Mouse (Mus musculus) embryonic facial prominence, embryonic 12.5 days (tissue): Measurements from ENCODE around the gene ccdc198. TPM values are rescaled to one million over a fixed set of nuclear protein-coding genes. Genes with fewer than 3 reads are reported as not detected.
A peak's percentile ranks its signal among the peaks of the same experiment; 100 is the strongest.
"Not testable (repeated sequence)": the region's sequence is repeated elsewhere in the genome, so short reads cannot be mapped to it uniquely, and the experiment has no call there.

Experiments
- ATAC-seq: fragments of 200-750 bp; cut with Nextera tagmentation; 2 replicates; pipeline ENCODE4 v1.8.0; 2017; ENCODE audit not compliant: insufficient number of reproducible peaks, insufficient read depth, low FRiP score, low TSS enrichment
- H3K27ac ChIP-seq: fragments of 300-500 bp; sonication (generic); 2 replicates; pipeline ENCODE4 v1.5.1; 2016; ENCODE audit warnings: mild to moderate bottlenecking
- H3K27me3 ChIP-seq: fragments of 300-500 bp; sonication (generic); 2 replicates; pipeline ENCODE4 v1.6.1; 2016; ENCODE audit warnings: mild to moderate bottlenecking, moderate library complexity
- H3K36me3 ChIP-seq: fragments of 300-500 bp; sonication (generic); 2 replicates; pipeline ENCODE4 v1.6.1; 2016; ENCODE audit warnings: mild to moderate bottlenecking
- H3K4me1 ChIP-seq: fragments of 300-500 bp; sonication (generic); 2 replicates; pipeline ENCODE4 v1.6.1; 2016
- H3K4me2 ChIP-seq: fragments of 300-500 bp; sonication (generic); replicated peaks from 2 replicates; pipeline ENCODE4 v1.6.1; 2016; ENCODE audit warnings: mild to moderate bottlenecking, moderate library complexity
- H3K4me3 ChIP-seq: fragments of 300-500 bp; sonication (generic); 2 replicates; pipeline ENCODE4 v1.5.1; 2016; ENCODE audit warnings: mild to moderate bottlenecking
- H3K9ac ChIP-seq: fragments of 300-500 bp; sonication (generic); 2 replicates; pipeline ENCODE4 v1.6.1; 2016; ENCODE audit warnings: mild to moderate bottlenecking, moderate library complexity
- H3K9me3 ChIP-seq: fragments of 300-500 bp; sonication (generic); 2 replicates; pipeline ENCODE4 v1.6.1; 2016; ENCODE audit warnings: mild to moderate bottlenecking, moderate library complexity
- WGBS: fragments of 180-500 bp; shearing (Covaris S2); methylation state at CpG from one replicate; pipeline ENCODE4 v1.1.7; 2016; 5-methylcytosine and 5-hydroxymethylcytosine counted together
- polyA plus RNA-seq: library from polyadenylated mRNA; unstranded; fragments of >200 nt; fragmentation: Nextera tagmentation; extraction: Ambion mirVana; gene quantifications from 2 replicates; pipeline ENCODE4 v1.2.1, GENCODE M21; 2016

ccdc198 gene
- 0.19 TPM in 1 of 2 replicates, not detected in the other for polyA plus RNA-seq

DNA sequence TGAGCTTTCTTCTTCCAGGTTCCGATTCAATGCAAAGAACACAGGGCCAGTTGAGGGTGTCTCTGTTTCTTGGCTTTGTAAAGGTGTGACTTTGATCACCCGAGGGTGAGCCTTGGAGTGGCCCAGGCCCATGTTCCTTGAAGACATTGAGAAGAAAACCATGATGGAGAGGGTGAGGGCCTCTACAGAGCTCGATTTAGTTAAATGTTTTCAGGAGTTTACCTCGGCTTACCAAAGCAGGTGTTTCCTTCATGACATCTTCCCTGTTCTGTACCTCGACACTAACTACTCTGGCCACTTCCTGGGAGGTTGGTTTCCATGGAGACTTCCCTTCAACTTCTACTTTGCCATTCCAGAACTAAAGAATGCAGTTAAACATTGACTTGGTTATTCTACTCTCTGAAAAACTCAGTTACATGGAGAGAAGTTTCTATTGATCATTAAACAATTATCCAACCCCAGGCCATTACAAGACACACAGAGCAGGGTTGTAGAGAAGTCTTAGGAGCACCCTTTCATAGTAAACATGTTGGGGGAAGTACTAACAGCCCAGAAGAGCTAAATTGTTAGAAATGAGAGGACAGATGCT is at the start of gene ccdc198:
ccdc198 (minus strand) TSS at position 349 of the 589 bp plus-strand sequence.
- Histone ChIP-seq H3K4me3 (no peak within 1 kb of the TSS), H3K27me3 (no peaks in the 10 kb centered on the region), H3K36me3 (no peaks in the 10 kb centered on the region), H3K9ac (no peak within 1 kb of the TSS), H3K27ac (no peak within 1 kb of the TSS), H3K9me3 (no peaks in the 10 kb centered on the region), H3K4me2 (no peak within 1 kb of the TSS), H3K4me1 (no peaks in the 10 kb centered on the region)
- no peak for ATAC-seq
- 74% methylated on average over 5 of the region's 5 CpGs for WGBS

GRCm38 (mm10) chr14:49293802-49294449 is 48.7 kb upstream of the ccdc198 start:
- WGBS, result 30% methylated on average over 4 of the region's 4 CpGs
- Histone ChIP-seq H3K4me1 (no peaks in the 10 kb centered on the region), H3K4me3 (no peak overlapping the region), H3K27me3 (no peaks in the 10 kb centered on the region), H3K27ac (no peak overlapping the region), H3K9ac (no peak overlapping the region), H3K4me2 (no peak overlapping the region), H3K9me3 (no peaks in the 10 kb centered on the region), H3K36me3 (no peaks in the 10 kb centered on the region)
- no peak for ATAC-seq

GRCm38 (mm10) chr14:49290029-49290745 is 44.9 kb upstream of the ccdc198 start:
- Histone ChIP-seq H3K4me1 (no peaks in the 10 kb centered on the region), H3K4me2 (no peak overlapping the region), H3K9ac (no peak overlapping the region), H3K27ac (no peak overlapping the region), H3K36me3 (no peaks in the 10 kb centered on the region), H3K9me3 (no peaks in the 10 kb centered on the region), H3K4me3 (no peak overlapping the region), H3K27me3 (no peaks in the 10 kb centered on the region)
- WGBS, result 88% methylated on average over 3 of the region's 3 CpGs
- no peak for ATAC-seq

DNA sequence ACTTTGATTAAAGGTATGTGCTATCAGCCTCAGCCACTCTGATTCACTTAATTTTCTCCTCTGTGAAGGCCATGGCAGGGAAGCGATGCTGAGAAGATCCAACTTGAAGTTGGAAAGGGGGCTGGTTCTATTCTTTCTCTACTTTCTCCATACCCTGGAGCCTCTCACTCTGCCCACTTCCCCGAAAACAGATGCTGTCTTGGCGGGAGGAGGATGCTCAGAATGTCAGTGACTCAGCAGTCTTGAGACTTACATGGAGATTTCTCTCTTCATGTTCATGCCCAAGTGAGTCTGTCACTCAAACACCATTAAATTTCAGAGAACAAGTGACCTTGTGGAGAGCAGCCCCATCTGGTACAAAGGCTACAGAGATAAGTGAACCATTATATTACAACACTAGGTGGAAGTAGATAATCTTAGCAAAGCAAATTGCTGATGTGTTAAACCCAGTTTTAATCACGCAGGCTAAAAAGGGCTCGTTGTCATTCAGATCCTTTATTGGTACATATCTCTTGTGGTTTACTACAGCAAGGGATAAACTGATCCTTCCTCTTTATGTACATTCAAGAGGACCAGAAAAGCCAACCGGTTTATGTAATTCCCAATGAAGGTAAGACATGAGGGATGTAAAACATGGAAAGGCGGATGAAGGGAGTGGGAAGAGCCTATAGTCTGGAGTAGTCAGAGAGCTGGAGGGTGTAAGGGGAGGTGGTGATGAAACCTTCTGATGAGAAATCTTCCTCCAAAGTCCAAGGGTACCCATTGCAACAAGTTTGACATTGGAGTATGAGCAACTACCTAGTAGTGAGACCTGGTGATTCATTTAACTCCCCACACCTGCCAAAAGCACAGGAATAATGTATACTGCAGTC is 38.7 kb upstream of the ccdc198 start:
- Histone ChIP-seq H3K9ac (no peak overlapping the region), H3K4me3 (no peak overlapping the region), H3K27ac (no peak overlapping the region), H3K4me1 (no peaks in the 10 kb centered on the region), H3K9me3 (no peaks in the 10 kb centered on the region), H3K27me3 (no peaks in the 10 kb centered on the region), H3K36me3 (no peaks in the 10 kb centered on the region), H3K4me2 (no peak overlapping the region)
- WGBS, result 81% methylated on average over 7 of the region's 7 CpGs
- ATAC-seq, result no peak

DNA sequence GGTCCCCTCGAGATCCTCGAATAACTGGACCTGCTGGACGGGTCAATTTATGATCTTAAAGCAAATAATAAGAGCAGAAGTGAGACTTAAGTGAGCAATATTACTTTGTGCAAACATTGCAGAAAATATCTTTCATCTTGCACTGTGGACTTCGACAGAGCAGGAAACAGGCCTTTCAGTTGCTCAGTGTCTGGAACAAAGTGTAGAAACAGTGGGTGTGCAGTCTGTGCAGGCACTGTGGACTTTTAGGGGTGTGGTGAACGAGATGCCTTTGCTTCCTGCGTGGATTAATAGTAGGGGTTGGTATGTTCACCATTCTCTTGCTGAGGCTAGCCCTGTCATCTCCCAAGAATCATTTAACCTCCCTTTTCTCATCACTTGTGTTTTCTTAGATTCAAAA is 33.6 kb upstream of the ccdc198 start:
- no peaks in the 10 kb centered on the region for H3K4me1 ChIP-seq
- no peaks in the 10 kb centered on the region for H3K36me3 ChIP-seq
- no peaks in the 10 kb centered on the region for H3K27me3 ChIP-seq
- no peak overlapping the region for H3K4me2 ChIP-seq
- ATAC-seq, result no peak
- no peak overlapping the region for H3K4me3 ChIP-seq
- H3K9me3 ChIP-seq, result no peaks in the 10 kb centered on the region
- no peak overlapping the region for H3K9ac ChIP-seq
- WGBS, result 75% methylated on average over 6 of the region's 6 CpGs
- no peak overlapping the region for H3K27ac ChIP-seq

- not testable (repeated sequence) for H3K27ac ChIP-seq, H3K4me3 ChIP-seq, H3K9ac ChIP-seq, H3K27me3 ChIP-seq, ATAC-seq, H3K4me2 ChIP-seq, H3K9me3 ChIP-seq, H3K36me3 ChIP-seq, H3K4me1 ChIP-seq
- WGBS, result 87% methylated on average over 9 of the region's 9 CpGs
Observed at GRCm38 (mm10) chr14:49278479-49278878, 33.2 kb upstream of the ccdc198 start.

DNA sequence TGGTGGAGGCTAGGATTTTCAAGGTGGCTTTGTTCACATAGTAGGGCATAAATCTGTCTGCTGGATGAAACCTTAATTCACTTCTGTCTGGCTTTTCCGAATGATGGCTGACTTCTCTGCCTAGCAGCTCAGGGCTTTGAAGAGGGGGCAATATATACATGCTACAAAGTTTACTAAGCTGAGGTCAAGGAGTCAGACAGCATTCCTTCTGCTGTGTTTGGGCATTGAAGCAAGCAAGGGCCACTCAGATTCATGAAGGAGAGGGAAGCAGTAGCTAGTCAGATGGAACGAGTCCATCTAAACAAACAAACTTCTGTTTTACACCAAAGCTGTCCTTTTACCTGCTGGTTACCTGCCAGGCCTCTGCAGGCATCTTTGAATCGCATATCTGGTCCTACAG is 32.4 kb upstream of the ccdc198 start:
- ATAC-seq, result no peak
- Histone ChIP-seq H3K9ac (no peak overlapping the region), H3K27ac (no peak overlapping the region), H3K4me2 (no peak overlapping the region), H3K9me3 (no peaks in the 10 kb centered on the region), H3K27me3 (no peaks in the 10 kb centered on the region), H3K4me3 (no peak overlapping the region), H3K4me1 (no peaks in the 10 kb centered on the region), H3K36me3 (no peaks in the 10 kb centered on the region)
- WGBS, result 77% methylated on average over 3 of the region's 3 CpGs

GRCm38 (mm10) chr14:49275376-49275775 is 30.1 kb upstream of the ccdc198 start:
- H3K36me3 ChIP-seq, result no peaks in the 10 kb centered on the region
- no peak overlapping the region for H3K4me3 ChIP-seq
- WGBS, result 43% methylated on average over 2 of the region's 2 CpGs
- H3K4me2 ChIP-seq, result no peak overlapping the region
- H3K27me3 ChIP-seq, result no peaks in the 10 kb centered on the region
- no peaks in the 10 kb centered on the region for H3K4me1 ChIP-seq
- no peak overlapping the region for H3K27ac ChIP-seq
- no peak overlapping the region for H3K9ac ChIP-seq
- no peaks in the 10 kb centered on the region for H3K9me3 ChIP-seq
- ATAC-seq, result no peak

- ATAC-seq, result no peak
- 85% methylated on average over 5 of the region's 5 CpGs for WGBS
Observed at GRCm38 (mm10) chr14:49265286-49266002, 20.2 kb upstream of the ccdc198 start.

GRCm38 (mm10) chr14:49241522-49241921 is 3.8 kb downstream of the ccdc198 start:
- no peak for ATAC-seq
- WGBS, result 24% methylated on average over 1 of the region's 1 CpGs
- H3K9ac ChIP-seq, result no peak overlapping the region
- H3K27me3 ChIP-seq, result no peaks in the 10 kb centered on the region
- H3K4me1 ChIP-seq, result no peaks in the 10 kb centered on the region
- H3K4me3 ChIP-seq, result no peak overlapping the region
- no peaks in the 10 kb centered on the region for H3K36me3 ChIP-seq
- no peaks in the 10 kb centered on the region for H3K9me3 ChIP-seq
- no peak overlapping the region for H3K27ac ChIP-seq
- no peak overlapping the region for H3K4me2 ChIP-seq

More at GRCm38 (mm10) chr14:49265286-49266002, 20.2 kb upstream of the ccdc198 start:
- Histone ChIP-seq H3K9ac (no peak overlapping the region), H3K4me1 (no peaks in the 10 kb centered on the region), H3K4me3 (no peak overlapping the region), H3K9me3 (no peaks in the 10 kb centered on the region), H3K27me3 (no peaks in the 10 kb centered on the region), H3K4me2 (no peak overlapping the region), H3K27ac (no peak overlapping the region), H3K36me3 (no peaks in the 10 kb centered on the region)

DNA sequence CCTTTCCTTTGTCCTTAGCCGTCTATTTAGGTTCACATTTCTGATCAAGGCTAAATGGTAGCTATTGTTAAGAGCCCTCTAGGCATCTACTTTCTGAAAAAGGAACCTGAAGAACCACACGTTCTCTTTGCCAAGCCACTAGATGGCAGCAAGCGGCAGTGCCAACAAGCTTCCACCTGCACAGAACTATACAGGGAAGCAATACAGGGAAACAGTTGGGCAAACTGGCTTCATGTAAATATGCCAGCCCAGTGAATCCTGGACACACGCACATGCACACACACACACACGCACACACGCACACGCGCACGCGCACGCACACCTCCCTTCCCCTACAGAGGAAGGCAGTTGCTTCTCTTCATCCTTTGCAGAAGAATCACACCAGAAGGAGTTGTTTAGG is 7.1 kb downstream of the ccdc198 start:
- Histone ChIP-seq H3K27me3 (no peaks in the 10 kb centered on the region), H3K9ac (no peak overlapping the region), H3K36me3 (no peaks in the 10 kb centered on the region), H3K4me1 (no peaks in the 10 kb centered on the region), H3K4me3 (no peak overlapping the region), H3K4me2 (no peak overlapping the region), H3K27ac (no peak overlapping the region), H3K9me3 (no peaks in the 10 kb centered on the region)
- 33% methylated on average over 11 of the region's 11 CpGs for WGBS
- ATAC-seq, result 0 out of 2 replicates have a peak, but pooled peaks have one; percentile 56
